Mouse (Mus musculus) R1 (cell line): ENCODE data around the gene Otud7b.

Experiments
- DNase-seq: peaks from one replicate; pipeline ENCODE4 v3.0.0-alpha.2; 2018; ENCODE audit warnings: low read depth, low spot score

The Otud7b gene

DNA sequence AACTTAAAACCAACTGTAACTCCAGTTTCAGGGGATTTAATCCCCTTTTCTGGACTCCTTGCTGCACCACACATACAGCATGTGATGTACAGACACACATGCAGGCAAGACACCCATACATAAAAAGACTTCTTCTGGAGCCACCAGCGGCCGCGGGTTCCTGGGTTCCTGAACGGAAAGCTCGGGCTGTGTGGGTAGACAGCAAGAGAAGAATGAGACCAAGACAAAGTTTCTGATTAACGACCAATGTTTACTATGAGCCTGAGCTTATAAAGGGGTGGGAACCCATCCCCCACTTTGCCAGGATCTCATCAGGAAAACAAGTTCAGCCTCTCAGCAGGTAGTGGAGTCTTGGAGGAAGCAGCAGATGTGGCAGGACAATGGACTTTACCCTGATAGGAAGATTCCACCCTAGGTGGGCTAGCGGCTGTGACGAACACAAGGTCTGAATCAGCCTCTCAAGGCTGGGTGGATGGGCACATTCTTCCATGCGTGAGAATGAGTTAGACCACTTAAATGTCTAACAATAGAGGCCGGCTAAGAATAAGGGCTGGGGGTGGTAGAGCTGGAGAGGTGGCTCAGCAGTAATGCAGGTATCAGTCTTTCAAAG lies 20.1 kb upstream of the Otud7b start:
- peak; percentile 99 for DNase-seq

DNA sequence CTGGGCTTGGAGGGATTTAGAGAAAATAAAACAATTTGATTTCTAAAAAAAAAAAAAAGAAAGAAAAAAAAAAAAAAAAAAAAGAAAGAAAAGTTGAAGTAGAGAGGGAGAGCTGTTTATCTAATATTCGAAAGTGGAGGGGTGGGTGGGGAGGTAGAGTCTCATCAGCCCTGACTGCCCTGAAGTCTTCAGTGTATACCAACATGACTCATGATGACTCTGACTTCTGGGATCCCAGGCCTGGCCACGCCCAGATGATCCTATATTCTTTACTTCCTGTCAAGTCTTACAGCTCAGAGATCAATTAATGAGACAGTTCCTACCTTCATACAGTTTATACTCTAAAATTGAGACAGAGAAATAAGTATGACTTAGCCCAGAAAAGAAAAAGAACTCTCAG lies 17.1 kb upstream of the Otud7b start:
- DNase-seq, result no peak

DNA sequence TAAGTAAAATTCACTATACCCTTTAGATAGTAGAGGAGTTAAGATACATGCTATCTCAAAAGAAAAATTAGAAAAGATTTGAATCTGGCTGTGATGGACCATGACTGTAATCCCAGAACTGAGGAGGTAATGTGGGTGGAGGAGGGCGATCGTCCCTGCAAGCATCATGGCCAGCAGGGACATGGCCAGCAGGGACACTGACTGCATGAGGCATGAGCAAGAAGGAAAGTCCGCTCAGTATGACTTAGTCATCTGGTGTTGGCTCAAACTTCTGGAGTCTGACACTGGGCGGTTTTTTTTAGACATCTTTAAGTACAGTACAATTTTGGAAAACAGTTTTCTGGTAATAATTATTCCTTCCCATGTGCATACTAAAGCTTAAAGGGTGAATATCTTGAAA lies 16.5 kb upstream of the Otud7b start:
- no peak for DNase-seq

DNA sequence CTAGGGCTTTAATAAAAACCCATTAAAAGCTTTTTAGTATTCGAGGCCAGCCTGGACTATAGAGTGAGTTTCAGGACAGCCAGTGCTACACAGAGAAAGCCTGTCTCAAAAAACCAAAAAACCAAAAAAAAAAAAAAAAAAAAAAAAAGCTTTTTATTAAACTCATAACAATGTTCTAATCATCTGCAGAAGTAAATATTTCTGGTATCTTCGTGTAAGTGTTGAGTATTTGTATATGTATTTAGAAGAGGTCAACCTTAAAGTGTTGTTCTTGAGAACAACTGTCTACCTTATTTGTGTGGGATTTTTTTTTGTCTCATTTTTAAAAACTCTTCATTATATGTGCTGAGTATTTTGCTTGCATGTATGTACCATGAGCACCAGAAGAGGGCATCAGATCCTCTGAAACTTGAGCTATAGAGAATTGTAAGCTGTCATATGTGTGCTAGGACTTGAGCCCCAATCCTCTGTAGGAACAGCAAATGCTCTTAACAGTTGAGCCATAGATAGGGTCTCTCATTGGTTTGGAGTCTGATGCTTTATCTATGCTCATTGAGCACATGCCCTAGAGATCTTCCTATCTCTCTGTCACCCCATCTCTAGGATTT lies 14.3 kb upstream of the Otud7b start:
- DNase-seq, result no peak

DNA sequence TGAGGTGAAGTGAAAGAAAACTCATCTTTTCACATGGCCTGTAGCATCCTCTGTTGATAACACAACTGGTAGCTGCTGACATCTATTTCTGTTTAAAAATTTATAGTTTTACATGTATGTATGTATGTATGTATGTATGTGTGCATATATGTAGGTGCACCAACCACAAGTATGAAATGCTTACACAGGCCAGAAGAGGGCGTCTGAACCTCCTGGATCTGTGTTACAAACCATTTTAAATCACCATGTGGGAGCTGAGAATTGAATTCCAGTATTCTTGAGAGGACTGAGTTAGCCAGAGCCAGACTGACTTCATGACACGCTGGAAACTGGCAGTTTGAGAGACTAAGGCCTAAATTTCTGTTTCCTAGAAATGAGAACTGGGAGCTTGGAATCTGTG lies 13.2 kb upstream of the Otud7b start:
- peak; percentile 65 for DNase-seq

DNA sequence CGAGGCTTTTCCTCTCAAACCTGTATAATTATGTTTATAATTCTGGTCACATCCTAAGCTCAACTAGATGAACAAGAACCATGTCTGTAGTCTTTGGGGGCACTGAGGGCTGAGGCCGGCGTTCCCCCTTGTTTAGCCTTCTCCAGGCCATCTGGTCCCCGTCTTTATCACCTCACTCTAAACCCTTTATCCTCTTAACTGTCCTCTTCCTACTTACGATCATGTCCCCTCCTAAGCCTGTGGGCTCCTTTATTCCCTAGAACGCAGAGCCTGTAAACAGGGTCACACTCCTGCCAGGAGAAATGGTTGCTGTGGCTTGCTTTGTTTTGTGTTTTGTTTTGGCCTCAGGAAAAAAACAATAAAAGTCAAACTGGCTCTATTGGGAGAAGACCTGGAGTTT lies 12.4 kb upstream of the Otud7b start:
- no peak for DNase-seq

DNA sequence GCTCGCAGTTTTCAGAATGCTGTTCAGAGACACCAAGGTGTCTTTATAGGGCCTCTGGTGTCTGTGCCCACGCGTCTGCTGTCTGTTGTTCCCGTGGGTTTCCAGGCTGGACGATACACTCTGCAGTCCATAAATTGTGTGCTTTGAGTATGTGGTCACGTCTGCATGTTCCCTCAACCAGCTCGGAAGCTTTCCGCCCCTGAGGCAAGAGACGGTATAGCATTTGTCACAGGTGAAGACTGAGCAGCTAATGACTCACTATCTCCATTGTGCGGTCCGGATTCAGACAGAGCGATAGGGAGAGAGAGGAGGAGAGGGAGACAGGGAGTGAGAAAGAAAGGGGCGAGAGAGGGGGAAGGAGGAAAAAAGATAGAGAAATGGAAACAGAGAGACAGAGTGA lies 10.8 kb upstream of the Otud7b start:
- DNase-seq, result peak; percentile 65

DNA sequence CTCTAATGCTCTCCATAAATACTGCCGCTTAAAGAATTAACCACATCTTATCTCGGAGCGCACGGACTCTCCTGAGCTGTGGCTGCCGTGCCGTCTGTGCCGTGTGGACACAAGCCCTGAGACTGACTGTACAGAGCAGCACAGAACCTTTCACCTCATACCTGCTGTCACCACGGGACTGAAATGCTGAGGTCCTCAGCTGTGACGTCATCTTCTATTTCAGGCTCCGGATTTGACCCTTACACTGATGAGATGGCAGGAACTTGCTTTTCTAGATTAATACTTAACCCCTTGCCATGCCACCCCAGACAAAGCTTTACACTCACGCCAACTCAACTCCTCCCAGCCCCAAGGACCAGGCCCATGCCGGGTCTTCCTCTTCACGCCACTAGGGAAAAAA lies 10.1 kb upstream of the Otud7b start:
- DNase-seq, result peak; percentile 32

DNA sequence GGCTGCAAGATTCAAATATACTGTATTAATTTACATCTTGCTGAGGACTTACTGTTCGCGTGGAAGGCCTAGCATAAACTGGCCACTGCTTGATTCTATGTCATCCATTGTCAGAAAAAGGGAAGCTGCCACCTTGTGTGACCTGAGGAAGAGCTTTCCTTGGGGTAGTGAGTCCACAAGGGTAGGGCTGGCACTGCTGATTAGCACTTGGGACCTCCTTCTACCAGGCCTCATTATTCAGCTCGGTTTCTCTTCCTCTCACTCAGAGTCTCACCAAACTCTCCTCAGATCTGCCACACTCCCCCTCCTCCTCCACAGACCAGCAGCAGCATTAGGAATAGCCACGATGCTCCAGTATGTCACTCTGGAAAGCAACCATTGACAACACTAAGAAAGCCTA lies 6.2 kb upstream of the Otud7b start:
- no peak for DNase-seq

DNA sequence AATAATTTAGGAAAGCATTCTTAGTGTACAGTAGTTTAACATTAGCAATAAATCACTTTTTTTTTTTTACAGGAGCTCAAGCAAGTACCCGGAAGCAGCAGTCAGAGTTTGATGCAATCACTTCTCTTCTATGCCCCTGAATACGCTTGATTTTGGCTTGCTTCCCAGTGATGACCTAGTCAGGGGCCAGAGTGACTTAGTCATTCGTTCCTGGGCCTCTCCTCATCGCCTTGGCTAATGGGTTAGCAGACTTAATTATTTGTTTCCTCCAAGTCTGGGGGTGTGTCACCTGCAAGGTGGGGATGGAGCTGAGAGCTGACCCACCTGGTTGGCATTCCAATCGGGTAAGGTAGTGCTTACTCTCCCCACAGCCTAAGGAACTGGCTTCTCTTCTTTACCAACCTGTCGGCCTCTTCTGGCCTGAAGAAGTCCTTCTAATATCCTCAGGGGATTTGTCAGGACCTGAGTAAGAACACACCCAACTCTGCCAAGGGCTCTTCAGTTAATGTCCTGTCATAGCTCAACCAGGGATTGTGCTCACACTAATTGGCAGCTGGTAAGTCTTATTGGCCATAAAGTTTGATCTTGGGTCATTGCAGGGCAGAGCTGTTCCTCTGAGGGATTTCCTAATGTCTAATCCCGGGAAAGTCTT lies 5.6 kb upstream of the Otud7b start:
- no peak for DNase-seq

DNA sequence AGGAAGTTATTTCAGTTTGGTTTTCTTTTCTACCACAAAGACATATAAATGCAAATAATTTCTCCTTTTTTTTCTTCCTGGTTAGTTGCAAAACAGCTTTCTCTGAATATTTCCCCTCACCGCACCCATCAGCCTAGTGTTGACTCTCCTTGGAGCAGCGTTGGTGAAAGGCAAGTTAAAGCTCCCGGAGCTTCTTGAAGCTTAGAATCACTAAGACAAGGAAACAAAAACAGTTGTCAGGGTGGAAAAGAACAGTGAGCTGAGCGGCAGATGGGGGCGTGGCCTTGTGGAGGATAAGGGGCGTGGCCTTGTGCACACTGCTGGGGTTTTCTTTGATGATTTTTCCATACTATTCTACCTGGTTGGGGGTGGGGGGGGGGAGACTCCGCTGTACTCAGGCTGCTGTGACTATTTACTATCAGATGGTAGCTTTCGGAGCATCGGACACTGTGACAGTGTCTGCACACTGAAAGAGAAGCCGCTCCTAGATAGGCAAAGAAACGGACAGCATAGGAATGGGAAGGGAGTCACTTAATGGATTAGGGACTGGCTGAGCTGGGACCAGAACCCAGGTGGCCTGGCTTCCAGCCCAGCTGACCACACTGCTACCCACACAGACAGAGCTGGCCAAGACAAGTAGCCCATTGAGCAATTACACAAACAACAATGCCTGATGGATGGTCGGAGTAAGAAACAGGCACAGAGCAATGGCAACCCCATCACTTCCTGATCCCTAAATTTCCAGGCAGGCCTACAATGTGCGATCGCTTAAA lies 2.0 kb upstream of the Otud7b start:
- peak; percentile 81 for DNase-seq

DNA sequence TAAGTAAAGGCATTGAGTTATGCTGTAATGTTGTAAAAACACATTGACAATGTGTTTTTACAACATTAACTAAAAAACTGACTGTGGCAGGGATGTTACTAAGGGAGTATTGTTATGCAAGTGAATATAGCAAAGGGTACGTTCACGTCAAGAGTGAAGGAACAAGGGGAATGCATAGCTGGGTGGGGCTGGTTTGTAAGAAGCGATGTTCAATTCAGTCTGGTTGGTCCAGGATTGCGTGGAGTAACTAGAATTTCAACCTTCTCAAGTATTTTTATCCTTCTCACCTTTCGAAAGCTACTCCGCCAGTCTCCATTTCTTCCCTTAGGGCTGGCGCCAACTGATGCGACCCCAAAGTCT lies 446 bp upstream of the Otud7b start:
- DNase-seq, result peak; percentile 85

DNA sequence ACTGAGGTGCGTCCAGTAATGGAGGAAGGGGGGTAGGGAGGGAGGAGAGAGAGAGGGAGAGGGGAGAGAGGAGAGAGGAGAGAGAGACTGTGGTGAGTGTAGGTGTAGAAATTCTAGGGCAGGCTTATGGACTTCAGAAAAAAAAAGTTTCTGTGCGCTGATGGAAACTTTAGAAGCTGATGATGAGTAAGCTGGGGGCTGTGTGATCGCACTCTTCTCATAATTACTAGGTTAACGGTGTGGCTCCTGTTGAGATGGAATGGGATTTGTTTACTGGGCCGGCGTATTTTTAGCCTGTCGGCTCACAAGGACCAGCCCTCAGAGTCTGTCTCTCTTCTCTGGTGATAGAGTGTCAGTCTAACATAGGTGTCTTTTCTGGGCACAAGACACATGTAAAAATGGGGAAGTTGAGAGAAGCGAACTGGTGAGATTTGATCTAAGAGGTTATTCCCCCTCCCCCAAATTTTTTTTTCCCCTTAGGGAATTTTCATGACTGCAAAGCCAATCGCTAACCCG lies 963 bp downstream of the Otud7b start:
- no peak for DNase-seq

DNA sequence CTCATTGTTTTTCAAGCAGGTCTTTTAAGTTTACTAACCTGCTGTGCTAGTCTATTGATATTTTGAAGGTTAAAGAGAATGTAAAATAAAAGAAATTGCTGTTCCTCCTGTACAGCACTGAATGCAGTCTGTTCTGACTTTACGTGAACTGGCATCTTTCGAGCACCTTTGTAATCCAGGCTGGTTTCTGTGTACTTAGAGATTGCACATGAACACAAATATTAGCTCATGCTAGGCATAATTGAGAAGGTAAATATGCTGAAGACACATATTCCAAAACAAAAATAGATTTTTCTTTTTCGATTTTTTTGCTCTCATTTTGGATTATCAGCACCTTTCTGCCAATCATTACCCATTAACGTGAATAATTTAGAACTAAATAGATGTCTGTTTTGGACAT lies 1.8 kb downstream of the Otud7b start:
- DNase-seq, result no peak

DNA sequence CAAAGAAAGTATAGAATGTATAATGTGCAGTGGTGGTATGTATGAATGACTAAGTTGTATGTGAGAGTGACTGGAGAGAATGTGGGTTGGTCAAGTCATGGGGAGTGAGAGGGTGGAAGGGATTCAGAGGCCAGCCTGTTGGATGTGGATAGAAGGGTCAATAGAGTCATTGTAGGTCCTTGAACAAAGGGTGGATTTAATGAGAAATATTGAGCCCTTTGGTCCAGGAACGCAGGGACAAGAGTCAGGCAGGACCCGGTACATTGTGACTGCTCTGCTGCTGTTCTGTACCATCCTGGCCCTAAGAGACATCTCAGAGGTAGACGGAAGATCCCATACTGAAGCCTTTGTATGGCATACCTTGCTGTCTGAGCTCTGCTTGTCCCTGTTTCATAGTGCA lies 4.0 kb downstream of the Otud7b start:
- no peak for DNase-seq

DNA sequence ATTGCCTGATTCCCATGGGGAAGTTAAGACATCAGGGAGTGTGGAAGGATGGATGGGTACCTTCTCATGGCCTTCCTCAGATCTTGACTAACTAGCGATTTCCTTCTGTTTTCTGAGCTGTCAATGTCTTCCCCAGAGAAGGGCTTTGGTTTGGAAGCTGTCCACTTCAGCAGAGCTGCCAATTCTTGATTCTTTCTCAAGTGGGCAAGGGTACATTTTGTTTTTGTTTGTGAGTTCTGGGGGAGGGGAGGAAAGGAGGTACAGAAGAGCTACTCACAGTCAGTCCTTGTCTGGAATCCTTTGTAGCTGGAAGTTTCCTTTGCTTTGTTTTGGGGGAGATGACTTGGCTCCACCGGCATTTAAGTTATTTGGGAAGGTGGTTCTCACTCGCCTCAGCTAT lies 8.9 kb downstream of the Otud7b start:
- peak; percentile 43 for DNase-seq

DNA sequence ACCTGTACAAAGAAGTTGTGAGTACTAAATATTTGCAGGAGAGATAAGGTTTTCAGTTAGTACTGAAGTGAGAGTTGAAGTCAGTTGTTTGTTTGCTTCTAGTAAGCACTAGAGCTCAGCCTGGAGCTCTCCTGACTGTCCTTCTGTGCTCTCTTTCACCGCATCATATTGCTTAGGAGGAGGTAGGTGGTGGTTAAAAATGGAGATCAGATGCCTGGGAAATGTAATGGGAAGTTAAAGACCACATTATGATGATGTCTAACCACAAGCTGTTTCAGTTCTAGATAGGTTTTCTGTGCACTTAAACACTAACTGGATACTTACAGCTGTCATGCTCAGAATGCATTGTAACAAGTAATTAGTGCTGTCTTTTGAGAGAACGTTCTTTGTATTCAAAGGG lies 13.8 kb downstream of the Otud7b start:
- no peak for DNase-seq

DNA sequence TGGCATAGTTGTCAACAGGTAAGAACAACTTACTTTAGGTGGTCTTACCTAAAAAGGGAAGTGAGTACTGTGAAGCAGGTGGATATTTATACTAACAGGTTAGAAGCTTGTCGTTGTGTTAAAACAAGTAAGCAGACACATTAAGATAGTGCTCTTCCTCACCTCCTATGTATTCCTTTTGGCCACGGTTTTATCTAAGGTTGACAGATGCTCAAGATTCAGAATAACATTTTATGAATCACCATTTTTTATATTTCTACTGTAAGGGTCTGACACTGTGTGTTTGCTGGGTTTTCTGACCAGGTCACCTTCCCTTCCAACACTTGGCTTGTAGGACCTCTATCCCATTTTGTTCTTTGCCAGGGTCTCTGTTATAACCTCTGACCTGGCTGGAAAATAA lies 14.4 kb downstream of the Otud7b start:
- no peak for DNase-seq

DNA sequence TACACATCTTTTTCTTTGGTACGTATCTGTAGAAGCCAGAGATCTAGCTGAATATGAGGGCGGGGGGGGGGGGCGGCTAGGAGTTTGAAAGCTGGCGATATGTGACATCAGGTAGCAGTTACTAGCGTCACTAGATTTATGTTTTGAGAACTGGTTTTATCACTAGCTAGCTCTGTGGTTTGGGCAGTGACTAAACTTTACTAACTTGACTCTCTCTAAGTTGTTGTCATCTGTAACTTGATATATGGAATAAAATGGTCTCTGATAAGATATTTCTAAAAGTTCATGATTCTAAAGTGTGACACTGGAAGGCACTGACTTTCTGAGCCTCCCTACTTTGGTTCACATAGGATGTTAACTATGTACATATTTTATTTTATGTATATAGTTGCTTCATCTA lies 19.9 kb downstream of the Otud7b start:
- DNase-seq, result no peak

DNA sequence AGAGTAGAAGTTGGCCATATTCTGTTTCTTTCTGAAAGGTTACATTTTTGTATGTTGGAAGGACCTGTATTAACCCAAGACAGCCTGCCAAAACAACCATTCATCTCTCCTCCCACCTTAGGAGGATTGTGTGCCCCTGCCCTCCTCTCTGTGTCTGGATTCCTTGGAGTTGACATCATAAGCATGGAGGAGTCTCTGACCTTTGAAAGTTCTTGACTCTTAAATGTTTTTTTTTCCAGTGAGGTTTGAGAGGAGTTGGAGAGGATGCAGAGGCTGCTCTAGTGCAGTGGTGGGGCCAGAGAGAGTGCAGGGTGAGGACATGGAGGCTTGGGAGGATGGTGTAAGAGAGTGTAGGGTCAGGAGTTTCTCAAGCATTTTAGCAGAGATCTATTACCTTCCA lies 23.8 kb downstream of the Otud7b start:
- no peak for DNase-seq

DNA sequence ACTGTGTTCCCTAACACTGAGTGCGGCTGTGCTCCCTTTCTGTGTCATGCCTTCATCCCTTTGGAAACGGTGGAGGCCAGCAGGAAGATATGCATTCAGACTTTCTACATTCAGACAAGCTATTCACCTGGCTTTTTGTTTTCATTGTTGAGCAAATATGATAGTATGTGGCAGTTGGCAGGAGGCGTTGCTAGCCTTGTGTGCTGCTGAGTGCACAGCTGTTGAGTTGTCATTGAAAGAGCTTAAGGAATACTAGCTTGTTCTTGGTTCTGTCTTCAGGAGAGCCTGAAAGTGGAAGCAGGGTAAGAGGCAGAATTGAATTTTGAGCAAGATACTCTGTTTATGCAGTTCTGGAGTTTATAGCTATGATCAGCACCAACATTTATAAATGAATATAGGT lies 28.2 kb downstream of the Otud7b start:
- DNase-seq, result no peak

DNA sequence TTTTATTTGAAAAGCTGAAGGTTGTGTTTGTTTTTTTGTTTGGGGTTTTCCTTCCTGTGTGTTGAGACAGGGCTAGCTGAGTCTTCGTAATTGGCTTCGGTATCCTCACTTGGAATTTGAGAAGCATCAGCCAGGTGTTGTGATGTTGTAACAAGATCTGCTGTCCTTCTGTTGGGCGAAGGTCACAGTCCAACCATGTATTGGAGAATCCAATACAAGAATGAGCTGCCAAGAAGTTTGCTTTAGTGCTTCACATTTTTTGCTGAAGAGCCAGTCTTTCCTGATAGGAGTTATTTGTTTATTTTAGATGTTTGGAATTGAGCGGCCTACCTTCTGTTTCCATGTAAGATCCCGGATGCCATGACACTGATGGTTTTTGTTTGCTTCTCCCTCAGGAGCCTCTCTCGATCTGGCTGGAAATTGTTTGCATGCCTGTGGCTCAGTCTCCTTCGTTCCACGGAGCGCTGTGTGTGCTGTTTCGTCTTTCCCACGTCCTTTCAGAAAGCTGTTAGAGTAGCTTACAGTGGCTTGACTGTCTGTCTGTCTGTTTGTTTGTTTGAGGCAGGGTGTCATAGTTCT lies 29.1 kb downstream of the Otud7b start:
- peak; percentile 12 for DNase-seq
